Mouse (Mus musculus): ENCODE data around the gene 1600002K03Rik. TPM values are rescaled to one million over a fixed set of nuclear protein-coding genes. Genes with fewer than 3 reads are reported as not detected.
A peak's percentile ranks its signal among the peaks of the same experiment; 100 is the strongest.

1600002K03Rik gene
- polyA plus RNA-seq, 1 experiment from 2014 or later, result 8.3 TPM

DNA sequence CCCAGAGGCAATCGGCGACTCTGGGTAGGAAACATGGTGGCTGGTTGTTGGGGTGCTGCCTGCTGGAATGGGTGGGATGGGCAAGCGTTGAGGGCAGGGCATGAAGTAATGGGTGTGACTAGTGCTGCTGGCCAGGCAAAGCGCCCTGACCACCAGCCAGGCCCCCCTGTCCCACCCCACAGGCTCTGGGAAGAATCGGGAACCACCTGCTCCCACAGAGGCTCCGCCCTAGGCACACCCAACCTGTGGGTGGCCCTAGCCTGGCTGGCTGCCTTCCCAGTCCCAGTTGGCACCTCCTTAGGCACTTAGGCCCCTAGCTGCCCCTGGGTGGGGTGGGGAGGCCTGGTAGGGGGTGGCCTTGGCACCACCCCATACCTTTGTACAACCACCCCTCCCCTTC lies 26.8 kb upstream of the 1600002K03Rik start:
- Histone ChIP-seq H3K4me3 (ENCODE audit: low read depth, low read length) (no peak overlapping the region), H3K4me1 (ENCODE audit: insufficient read depth) (0 out of 2 replicates have a peak, but pooled peaks cover 4% of the 10 kb centered on the region), H3K9ac (no peak overlapping the region), H3K36me3 (ENCODE audit: insufficient read depth) (peaks cover 45% of the 10 kb centered on the region), H3K27ac (ENCODE audit: low read depth) (0 out of 2 replicates have a peak overlapping the region, but pooled peaks have one; percentile 18), H3K9me3 (ENCODE audit: low read depth, low read length) (no peaks in the 10 kb centered on the region), H3K4me2 (0 out of 2 replicates have a peak overlapping the region, but pooled peaks have one; percentile 7), H3K27me3 (ENCODE audit: insufficient read depth, low read length) (no peaks in the 10 kb centered on the region)
- 81% methylated on average over 6 of the region's 6 CpGs for WGBS
- ATAC-seq (ENCODE audit: insufficient read depth), result no peak
- no peak for DNase-seq
- no peak for TF ChIP-seq CTCF (IDR thresholded peaks at IDR 0.05; ENCODE audit: low read depth)

DNA sequence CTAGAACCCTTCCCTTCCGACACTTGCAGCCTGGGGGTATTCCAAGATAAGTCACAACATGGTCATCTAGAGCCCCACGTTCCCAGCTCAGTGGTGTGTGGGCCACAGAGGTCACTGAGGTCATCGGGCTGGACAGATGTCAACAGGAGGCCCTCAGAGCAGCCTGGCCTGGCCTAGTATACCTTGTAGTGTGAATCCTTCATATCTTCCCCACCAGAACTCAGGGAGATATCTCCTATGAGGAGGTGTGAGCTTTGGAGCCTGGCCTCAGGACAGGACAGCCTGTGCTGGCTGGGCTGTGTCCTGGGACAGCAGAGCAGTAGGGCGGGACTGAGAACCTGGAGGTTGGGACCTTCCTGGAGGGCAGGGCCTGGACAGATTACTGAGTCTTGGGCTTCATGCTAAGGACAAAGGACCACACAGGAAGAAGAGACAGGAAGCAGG lies 26.2 kb upstream of the 1600002K03Rik start:
- DNase-seq (no peak), ATAC-seq (ENCODE audit: insufficient read depth) (no peak)
- WGBS, result 72% methylated on average over 4 of the region's 4 CpGs
- Histone ChIP-seq H3K27me3 (ENCODE audit: insufficient read depth, low read length) (no peaks in the 10 kb centered on the region), H3K4me1 (ENCODE audit: insufficient read depth) (0 out of 2 replicates have a peak, but pooled peaks cover 4% of the 10 kb centered on the region), H3K4me2 (0 out of 2 replicates have a peak overlapping the region, but pooled peaks have one; percentile 1), H3K9ac (0 out of 2 replicates have a peak overlapping the region, but pooled peaks have one; percentile 4), H3K4me3 (ENCODE audit: low read depth, low read length) (no peak overlapping the region), H3K27ac (ENCODE audit: low read depth) (0 out of 2 replicates have a peak overlapping the region, but pooled peaks have one; percentile 16), H3K9me3 (ENCODE audit: low read depth, low read length) (no peaks in the 10 kb centered on the region), H3K36me3 (ENCODE audit: insufficient read depth) (peaks cover 51% of the 10 kb centered on the region)
- TF ChIP-seq CTCF (IDR thresholded peaks at IDR 0.05; ENCODE audit: low read depth), result no peak

DNA sequence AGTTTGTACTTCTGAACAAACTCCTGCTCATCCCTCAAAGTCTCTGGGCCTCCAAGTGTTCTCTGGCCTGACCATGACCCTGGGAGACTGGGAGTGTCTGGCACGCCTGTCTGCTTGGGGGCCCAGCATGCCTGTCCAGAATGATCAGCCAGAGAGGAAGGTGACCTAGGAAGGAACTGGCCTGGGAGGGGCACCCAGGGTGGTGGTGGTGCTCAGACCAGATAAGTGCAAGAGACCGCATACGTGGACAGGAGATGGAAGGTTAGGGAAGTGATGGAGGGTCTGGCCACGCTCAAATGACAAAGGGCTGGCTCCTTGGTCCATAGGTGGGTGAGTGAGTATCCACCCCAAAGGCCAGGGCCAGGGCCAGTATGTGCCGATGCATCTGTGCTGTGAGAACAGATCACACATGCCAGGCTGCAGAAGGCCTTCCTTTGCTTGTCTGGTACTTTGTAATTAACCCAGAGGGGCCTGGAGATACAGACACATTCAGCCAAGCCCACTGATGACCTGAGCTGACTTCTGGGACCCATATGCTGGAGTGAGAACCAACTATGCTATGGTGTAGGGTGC lies 25.5 kb upstream of the 1600002K03Rik start:
- no peak for ATAC-seq (ENCODE audit: insufficient read depth)

DNA sequence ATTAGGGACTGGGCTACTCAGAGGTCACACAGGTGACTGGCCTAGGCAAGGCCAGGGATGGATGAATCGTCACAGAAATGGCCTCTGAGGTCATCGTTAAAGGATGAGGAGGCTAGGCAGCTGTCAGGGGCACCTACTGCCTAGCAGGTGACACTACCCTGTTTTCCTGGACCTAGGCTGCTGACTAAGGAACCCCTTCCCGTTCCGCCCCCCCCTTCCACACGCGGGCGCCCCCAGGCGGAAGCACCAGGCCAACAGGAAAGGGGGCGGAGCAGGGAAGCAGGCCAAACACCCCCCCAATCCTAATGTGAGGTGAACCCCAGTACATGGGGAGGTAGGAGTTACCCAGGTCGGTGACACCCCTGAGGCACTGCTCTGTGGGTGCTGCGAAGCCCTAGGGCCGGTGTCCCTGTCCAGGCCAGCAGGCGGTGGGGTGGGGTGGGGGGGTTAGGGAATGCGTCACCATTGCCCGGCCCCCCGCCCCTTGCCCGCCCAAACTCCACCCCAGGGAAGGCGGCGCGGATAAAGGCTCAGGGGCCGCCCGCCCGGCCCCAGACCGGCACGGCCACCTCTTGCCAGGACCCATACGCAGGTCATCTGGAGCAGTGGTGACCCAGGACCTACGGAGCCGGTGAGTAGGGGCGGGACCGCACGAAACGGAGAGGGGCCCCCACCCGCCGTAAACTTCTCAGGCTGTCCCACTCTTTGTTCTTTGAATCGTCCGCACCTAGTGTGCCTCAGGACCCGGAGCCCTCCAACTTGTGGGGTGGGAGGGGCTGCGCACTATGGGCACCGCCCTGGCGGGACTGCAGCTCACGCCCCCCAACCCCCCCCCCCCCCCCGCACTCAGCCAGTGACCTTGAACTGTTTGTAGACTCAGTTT lies 24.8 kb upstream of the 1600002K03Rik start, which contains the start of gene Midn:
Gene Midn, plus strand, starts transcription at position 554 of the 883 bp plus-strand sequence.
- H3K4me1 ChIP-seq (ENCODE audit: insufficient read depth), result peaks cover 9% of the 10 kb centered on the region; the same call in 1 of the 2 replicates
- peak within 1 kb of the TSS; percentile 63 for H3K4me2 ChIP-seq
- H3K27ac ChIP-seq (ENCODE audit: low read depth), result peak within 1 kb of the TSS; percentile 100
- H3K9ac ChIP-seq, result peak within 1 kb of the TSS; percentile 96
- peaks cover 65% of the 10 kb centered on the region for H3K36me3 ChIP-seq (ENCODE audit: insufficient read depth)
- no peaks in the 10 kb centered on the region for H3K9me3 ChIP-seq (ENCODE audit: low read depth, low read length)
- ATAC-seq (ENCODE audit: insufficient read depth) (peak; percentile 41), DNase-seq (peak; percentile 87)
- TF ChIP-seq CTCF (IDR thresholded peaks at IDR 0.05; ENCODE audit: low read depth), result peak; percentile 73
- H3K4me3 ChIP-seq (ENCODE audit: low read depth, low read length), result peak within 1 kb of the TSS; percentile 99
- no peaks in the 10 kb centered on the region for H3K27me3 ChIP-seq (ENCODE audit: insufficient read depth, low read length)
- WGBS, result 1% methylated on average over 29 of the region's 42 CpGs

More for the DNA sequence above, 25.5 kb upstream of the 1600002K03Rik start:
- Histone ChIP-seq H3K4me1 (ENCODE audit: insufficient read depth) (0 out of 2 replicates have a peak, but pooled peaks cover 4% of the 10 kb centered on the region), H3K4me3 (ENCODE audit: low read depth, low read length) (peak overlapping the region; percentile 99), H3K27ac (ENCODE audit: low read depth) (peak overlapping the region; percentile 100), H3K36me3 (ENCODE audit: insufficient read depth) (peaks cover 58% of the 10 kb centered on the region), H3K9ac (peak overlapping the region; percentile 96), H3K4me2 (peak overlapping the region; percentile 63), H3K27me3 (ENCODE audit: insufficient read depth, low read length) (no peaks in the 10 kb centered on the region), H3K9me3 (ENCODE audit: low read depth, low read length) (no peaks in the 10 kb centered on the region)
- 62% methylated on average over 5 of the region's 5 CpGs for WGBS
- no peak for DNase-seq
- no peak for TF ChIP-seq CTCF (IDR thresholded peaks at IDR 0.05; ENCODE audit: low read depth)

DNA sequence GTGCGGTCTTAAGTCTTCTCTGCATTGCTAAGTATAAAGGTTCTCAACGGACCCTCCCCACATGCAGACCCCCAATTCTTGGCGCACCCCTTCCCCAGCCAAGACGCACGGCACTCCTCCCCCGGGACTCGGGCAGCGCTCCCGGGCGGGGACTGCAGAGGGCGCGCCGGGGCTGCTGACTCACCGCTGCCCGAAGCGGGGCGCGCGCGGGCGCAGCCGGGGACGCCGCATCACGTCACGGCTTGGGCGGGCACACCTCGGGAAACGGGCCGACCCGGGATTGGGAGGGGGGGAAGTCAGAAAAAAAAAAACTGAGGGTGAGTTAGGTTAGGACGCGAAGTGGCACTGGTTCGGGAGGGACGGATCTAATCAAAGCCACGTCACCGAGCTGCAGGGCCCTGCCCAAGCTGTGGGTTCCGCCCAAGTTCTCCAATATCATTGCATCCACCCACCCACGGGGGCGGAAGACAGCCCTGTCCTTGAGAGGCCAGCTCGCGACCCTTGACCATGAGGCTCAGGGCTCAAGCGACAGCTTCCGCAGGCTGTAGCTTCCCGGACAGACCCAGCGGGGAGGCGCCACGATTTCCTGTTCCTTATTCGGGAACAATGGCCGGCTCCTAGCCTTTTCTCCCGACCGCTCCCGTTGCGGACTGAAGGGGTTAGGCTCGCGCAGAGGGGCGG lies 24.0 kb upstream of the 1600002K03Rik start:
- WGBS, result under 1% methylated on average over 57 of the region's 57 CpGs
- DNase-seq (peak; percentile 97), ATAC-seq (ENCODE audit: insufficient read depth) (peak; percentile 51)
- H3K9ac ChIP-seq, result peak overlapping the region; percentile 96
- peaks cover 10% of the 10 kb centered on the region; the same call in 1 of the 2 replicates for H3K4me1 ChIP-seq (ENCODE audit: insufficient read depth)
- TF ChIP-seq CTCF (IDR thresholded peaks at IDR 0.05; ENCODE audit: low read depth), result peak; percentile 52
- H3K36me3 ChIP-seq (ENCODE audit: insufficient read depth), result peaks cover 68% of the 10 kb centered on the region
- peak overlapping the region; percentile 63 for H3K4me2 ChIP-seq
- no peaks in the 10 kb centered on the region for H3K27me3 ChIP-seq (ENCODE audit: insufficient read depth, low read length)
- no peaks in the 10 kb centered on the region for H3K9me3 ChIP-seq (ENCODE audit: low read depth, low read length)
- H3K27ac ChIP-seq (ENCODE audit: low read depth), result peak overlapping the region; percentile 100
- H3K4me3 ChIP-seq (ENCODE audit: low read depth, low read length), result peak overlapping the region; percentile 99

DNA sequence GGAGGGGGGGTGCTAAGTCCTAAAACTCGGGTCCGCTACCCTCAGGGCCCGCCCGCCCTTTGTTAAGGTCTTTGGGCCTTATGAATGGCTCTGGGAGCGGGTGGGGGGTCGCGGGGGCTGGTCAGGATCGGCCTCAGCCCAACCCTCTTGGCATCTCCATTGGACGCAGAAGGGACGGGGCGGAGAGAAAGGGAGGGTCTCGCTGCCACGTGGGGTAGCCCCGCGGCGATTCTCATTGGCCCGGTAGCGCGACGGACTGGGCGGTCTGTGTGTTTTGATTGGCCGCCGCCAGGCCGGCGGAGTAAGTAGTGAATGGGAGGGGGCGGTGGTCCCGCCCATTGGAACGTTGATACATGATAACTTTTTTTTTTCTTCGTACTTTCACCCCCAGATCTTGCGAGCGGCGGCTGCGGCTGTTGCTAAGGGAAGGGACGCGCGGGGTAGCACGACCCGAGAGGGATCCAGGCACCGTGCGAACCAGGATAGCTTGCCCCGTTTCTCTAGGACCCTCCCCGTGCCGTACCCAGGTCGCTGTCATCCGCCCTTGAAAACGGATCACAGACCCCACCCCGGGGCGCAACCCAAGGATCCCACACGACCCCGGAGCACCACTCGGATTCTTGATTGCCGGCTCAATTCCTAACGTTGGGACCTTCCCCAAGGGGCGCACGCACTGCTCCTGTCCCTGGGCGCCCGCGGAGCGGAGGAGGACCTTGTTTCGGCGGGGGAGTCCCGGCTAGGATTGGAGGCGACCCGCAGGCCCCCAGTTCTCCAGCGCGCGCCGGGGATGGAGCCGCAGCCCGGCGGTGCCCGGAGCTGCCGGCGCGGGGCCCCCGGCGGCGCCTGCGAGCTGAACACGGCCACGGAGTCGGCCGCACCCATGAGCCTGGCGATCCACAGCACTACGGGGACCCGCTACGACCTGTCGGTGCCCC lies 23.2 kb upstream of the 1600002K03Rik start:
- H3K27ac ChIP-seq (ENCODE audit: low read depth), result peak overlapping the region; percentile 100
- peak overlapping the region; percentile 100 for H3K4me2 ChIP-seq
- peaks cover 10% of the 10 kb centered on the region; the same call in 1 of the 2 replicates for H3K4me1 ChIP-seq (ENCODE audit: insufficient read depth)
- H3K36me3 ChIP-seq (ENCODE audit: insufficient read depth), result peaks cover 69% of the 10 kb centered on the region
- H3K9ac ChIP-seq, result peak overlapping the region; percentile 99
- H3K9me3 ChIP-seq (ENCODE audit: low read depth, low read length), result no peaks in the 10 kb centered on the region
- H3K4me3 ChIP-seq (ENCODE audit: low read depth, low read length), result peak overlapping the region; percentile 99
- under 1% methylated on average over 88 of the region's 88 CpGs for WGBS
- DNase-seq (peak; percentile 99), ATAC-seq (ENCODE audit: insufficient read depth) (peak; percentile 79)
- no peaks in the 10 kb centered on the region for H3K27me3 ChIP-seq (ENCODE audit: insufficient read depth, low read length)
- TF ChIP-seq CTCF (IDR thresholded peaks at IDR 0.05; ENCODE audit: low read depth), result no peak

Measured in lung, embryonic 14.5 days (tissue).